Mouse (Mus musculus) monocyte, adult 2 months (primary cell): ENCODE measurements around the gene A930018P22Rik.

Experiments used
- DNase-seq, 2 experiments: peaks; one replicate each; pipeline ENCODE4 v3.0.0; 2022; ENCODE audit warnings: low spot score in 2 of 2, low read depth in 1 of 2

Gene A930018P22Rik

DNA sequence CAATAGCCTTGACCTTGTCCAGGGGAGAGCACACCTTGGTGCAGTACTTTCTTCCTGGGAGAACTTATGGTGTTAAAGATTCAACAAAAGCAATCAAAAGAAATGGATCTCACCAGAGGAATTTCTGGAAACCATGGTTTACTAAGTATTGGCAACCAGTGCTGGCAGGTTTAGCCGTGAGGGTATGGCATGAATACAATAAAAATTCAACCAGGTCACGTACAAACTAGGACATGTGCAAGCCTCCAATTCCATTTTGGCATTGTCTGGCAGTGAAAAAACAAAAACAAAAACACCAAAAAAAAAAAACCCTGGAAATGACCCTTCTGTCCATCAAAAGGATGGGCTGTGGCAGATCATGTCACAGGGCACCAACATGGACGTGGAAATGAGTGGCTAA, 31.3 kb downstream of the A930018P22Rik start:
- no peak for DNase-seq

DNA sequence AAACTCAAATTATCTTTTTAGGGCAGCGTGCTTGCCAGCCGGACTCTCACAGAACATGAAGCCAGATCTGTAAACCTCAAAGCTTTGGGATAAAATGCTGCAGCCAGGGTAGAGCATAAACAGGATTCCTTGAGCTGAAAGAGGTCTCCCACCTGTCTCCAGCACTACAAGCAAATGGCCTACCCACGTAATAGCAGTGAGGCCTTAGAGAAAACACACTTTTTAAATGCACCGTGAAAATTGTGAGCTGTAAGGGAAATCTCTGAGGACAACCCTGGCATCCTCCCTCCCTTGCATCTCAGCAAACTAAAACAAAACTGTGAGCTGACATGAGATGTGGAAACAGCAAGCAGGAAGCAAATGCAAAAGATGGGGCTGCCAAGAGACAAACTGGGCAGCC, 35.3 kb downstream of the A930018P22Rik start:
- DNase-seq: no peak

DNA sequence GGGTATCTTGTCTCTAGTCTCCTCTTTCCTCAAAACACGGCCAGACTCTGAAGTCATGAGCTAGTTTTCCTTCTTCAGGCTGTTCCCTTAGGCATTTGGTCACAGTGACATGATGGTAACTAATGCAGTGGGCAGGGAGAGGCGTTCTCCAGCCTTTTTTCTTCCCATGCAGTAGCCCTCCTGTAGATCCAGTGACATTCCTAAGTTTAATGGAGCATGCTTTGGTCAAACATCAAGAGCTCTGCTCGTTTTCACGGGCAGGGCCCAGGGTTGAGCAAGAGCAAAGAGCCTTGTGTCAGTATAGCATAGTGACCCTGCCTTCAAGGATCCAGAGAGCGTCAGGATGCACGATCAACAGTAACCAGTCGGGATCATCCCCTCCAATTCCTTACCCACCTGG, 40.8 kb downstream of the A930018P22Rik start:
- no peak for DNase-seq

DNA sequence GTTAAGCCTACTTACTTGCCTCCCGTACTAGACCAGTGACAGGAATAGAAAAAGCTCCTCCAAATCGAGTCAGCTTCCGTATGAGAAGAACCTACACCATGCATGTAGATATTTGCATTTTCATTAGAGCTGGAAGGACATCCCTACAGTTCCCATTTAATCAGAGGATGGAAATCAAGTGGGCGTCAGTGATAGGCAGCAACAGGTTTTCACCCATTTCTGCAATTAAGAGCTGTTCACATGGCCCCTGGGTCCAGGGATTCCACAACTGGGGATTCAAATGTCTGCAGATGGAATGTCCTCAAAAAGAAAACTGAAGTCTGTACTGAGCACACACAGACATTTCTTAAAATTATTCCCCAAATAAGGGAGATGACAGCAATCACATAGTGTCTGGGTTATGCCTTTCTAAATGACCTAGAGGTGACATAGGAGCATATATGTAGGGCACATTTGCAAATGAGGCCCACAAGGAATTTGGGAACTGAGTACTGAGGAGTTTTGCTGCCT, 41.5 kb downstream of the A930018P22Rik start:
- no peak for DNase-seq

DNA sequence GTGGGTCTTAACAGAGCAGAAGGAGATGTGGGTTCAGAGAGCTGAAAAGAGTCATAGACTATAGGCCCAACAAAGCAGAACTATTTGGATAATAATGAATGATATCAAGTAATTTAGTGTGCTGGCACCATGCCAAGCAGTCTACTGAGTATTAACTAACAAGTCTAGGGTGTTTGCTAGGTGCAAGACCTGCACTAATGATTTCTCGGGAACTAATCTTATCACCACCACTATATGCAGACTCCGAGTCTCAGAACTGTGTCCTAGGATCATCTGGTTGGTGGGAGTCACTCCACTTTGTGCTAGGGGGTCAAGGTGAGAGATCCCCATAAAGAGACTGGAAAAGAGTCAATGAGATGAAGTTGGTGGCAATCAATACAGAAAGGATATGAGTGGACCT, 43.1 kb downstream of the A930018P22Rik start:
- no peak for DNase-seq

DNA sequence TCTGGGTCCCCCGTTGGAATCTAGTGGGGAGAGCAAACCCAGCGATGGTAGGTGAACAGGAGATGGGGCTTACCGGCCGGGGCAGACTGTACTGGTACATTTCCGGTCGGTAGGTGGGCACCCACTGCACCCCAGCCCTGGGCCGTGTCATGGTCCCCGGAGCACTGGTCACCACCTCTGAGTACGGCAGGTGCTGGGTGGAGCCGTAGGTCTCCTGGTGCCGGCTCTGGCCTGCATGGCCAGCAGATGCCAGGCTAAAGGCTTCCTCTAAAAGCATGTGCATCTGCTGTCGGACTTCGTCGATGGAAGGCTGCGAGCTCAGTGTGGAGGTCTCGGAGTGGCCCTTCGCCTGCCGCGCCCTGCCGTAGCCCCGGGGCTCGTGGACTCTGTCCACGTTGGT, 45.2 kb downstream of the A930018P22Rik start:
- no peak for DNase-seq

DNA sequence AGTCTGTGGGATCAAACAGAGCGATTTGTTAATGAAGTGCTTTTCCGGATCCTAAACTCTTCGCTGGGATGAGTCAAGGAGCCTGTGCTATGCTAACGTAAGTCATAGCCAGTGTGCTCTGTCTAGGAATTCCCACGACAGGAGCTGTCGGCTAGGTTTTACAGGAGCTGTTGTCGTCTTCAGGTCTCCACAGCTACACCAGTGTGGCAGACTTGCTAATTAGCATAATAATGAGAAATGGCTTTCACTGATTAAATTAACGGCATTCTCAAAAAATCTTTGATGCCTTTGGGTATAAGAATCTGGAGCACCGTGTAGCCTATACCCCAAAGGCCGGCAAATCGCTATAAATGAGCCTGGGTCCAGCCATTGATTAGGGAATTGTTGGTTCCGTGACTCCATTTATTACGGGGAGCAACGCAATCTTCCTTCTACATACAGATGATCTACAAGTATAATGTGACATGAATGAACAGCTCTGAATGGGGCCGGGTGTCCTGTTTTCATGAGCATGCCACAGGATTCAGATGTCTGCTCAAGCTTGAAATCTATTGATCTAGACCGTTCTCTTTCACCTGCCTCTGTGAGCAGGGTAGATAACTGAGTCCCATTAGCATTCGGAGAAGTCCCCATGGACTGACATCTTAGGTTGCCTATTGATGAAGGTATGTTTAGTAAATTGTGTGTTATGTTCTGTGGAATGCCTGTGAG, 45.8 kb downstream of the A930018P22Rik start:
- no peak for DNase-seq

DNA sequence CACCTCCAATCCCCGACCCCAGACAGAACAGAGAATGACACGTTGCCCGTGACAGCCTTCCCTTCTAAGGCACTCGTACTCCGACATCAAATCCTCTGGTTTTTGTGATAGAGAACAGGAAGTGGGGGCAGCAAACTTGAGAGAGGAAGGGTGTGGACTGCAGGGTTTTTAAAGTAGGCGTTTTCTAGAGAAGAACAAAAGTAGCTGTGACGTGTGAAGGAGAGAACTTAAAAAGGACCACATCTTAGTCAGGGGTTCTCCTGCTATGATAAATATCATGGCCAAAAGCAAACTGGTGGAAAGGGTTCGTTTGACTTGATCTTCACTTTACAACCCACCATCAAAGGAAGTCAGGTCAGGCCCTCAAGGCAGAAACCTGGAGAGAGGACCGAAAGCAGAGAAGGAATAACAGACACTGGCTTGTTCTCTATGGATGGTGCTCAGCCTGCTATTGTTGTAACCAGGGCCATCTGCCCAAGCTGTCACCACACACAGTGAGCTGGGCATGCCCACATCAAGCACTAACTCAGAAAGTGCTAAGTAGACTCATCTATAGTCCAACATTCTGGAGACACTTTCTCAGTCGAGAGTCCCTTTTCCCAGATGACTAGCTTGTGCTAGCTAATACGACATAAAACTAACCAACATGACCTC, 50.3 kb downstream of the A930018P22Rik start:
- DNase-seq: no peak

DNA sequence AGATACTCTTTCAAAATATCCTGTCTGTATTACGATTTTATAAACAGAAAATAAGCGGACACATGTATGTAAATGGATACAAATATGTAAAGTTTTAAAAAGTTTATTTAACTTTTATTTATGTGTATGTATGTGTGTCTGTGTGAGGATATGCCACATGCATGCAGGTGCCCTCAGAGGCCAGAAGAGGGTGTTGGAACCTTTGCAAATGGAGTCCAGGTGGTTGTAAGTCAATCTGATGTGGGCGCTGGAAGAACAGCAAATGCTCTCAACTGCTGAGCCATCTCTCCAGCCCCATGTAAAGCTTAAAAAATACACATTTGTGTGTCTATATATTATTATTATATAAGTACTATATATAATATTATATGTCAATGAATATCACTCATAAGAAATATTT, 50.9 kb downstream of the A930018P22Rik start:
- DNase-seq: no peak
